Mouse (Mus musculus) inflammation-experienced regulatory T-cells (primary cell): ENCODE measurements around the gene Abhd6. TPM values are rescaled to one million over a fixed set of nuclear protein-coding genes. Genes with fewer than 3 reads are reported as not detected.

ENCODE experiments used
- polyA plus RNA-seq, 2 experiments: library from polyadenylated mRNA; unstranded; fragments of 100-300 nt; shearing (Covaris generic); gene quantifications; one replicate each; pipeline ENCODE4 v1.2.1; 2017

Abhd6 gene
- 10 to 100 TPM; 26.4 to 37.5 TPM for polyA plus RNA-seq

DNA sequence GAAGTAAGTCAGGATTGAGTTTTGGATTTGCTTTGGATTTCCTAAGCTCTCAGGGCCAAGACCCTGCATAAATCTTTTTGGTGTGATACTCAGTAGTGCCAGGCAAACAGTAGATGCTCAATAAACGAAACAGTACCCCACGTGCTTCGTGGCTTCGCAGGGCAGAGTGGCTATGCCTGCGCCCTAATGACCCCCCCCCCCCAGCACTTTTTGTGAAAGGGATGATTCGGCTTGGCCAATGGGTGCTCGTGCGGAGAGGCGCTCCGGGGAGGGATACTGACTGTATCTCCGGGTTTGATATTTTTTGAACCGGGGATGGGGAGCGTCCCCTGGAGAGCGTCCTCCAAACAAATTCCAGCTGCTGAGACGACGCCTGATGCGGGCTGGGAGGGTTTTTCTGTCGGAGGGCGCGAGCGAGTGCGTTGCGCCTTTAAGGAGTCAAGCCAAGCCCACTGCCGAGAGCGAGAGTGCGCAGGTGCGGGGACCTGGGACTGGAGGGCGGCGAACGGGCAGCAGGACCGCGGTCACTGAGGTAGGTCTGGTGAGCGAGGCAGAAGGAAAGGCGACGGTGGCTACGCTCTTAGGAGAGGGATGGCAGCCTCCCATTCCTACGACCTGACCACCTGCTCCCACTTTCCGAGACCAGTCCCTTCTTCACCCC lies at the start of gene Abhd6:
Abhd6 (plus strand) TSS at position 471 of the 661 bp plus-strand sequence.

GRCm38 (mm10) chr14:7957049-7957448 lies 45.7 kb upstream of the Abhd6 start, which contains the start of gene Gm45521:
Gene Gm45521 (plus strand): TSS chr14:7957288.

GRCm38 (mm10) chr14:7994271-7994767 lies 8.4 kb upstream of the Abhd6 start, which contains the start of gene Dnase1l3:
Gene Dnase1l3 (minus strand): TSS chr14:7994573.

GRCm38 (mm10) chr14:8080165-8080679 lies 77.5 kb downstream of the Abhd6 start, which contains the start of gene Rpp14:
Gene Rpp14 (plus strand): TSS chr14:8080367.

DNA sequence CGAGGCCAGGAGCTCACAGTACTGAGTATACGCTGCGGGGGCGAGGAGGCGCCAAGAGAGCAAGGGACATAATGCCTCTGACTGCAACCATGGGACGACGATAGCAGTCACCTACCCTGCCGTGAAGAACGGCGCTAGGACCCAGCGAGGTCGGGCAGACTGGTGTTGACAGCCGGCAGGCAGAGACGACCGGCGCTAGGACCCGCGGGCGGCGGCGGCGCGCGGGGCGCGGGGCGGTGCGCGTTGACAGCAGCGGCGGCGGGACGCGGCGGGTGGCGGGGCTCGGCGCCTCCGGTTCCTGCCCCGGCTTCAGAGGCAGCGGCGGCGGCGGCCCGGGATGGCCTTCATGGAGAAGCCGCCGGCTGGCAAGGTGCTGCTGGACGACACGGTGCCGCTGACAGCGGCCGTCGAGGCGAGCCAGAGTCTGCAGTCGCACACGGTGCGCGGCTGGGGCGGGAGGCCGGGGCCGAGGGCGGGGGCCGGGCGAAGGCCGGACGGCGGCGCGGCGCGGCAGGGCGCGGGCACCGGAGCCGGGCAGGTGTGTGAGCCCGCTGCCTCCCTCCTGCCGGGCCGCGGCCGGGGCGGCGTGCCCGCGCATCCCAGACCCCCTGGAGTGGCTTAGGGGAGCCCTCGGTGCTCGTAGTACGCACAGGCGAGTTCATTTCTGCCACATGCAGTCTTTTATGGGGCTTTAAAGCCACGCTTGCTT lies 95.4 kb downstream of the Abhd6 start, which contains the start of gene Pxk:
Pxk (plus strand) TSS at position 234 of the 709 bp plus-strand sequence.

Other genes starting within 250 kb of the Abhd6 start
- gene Gm26661, start 211.3 kb upstream of the Abhd6 start, polyA plus RNA-seq, result not detected
- 10 to 100 TPM; 12.7 to 13.7 TPM for gene Flnb, start 184.9 kb upstream of the Abhd6 start, polyA plus RNA-seq
- not detected for gene Gm45521, start 45.6 kb upstream of the Abhd6 start, polyA plus RNA-seq
- 1 to 10 TPM in 1 of 2 experiments, under 1 TPM in 1; 0.59 to 1.1 TPM for gene Dnase1l3, start 8.3 kb upstream of the Abhd6 start, polyA plus RNA-seq
- gene Rpp14, start 77.5 kb downstream of the Abhd6 start, polyA plus RNA-seq, result 10 to 100 TPM; 34.2 to 43.0 TPM
- 10 to 100 TPM; 57.4 to 73.8 TPM for gene Pxk, start 95.3 kb downstream of the Abhd6 start, polyA plus RNA-seq
- gene Pdhb, start 170.1 kb downstream of the Abhd6 start, polyA plus RNA-seq, result 100 to 1,000 TPM; 148 to 195 TPM
- gene Kctd6, start 211.2 kb downstream of the Abhd6 start, polyA plus RNA-seq, result 10 to 100 TPM; 11.9 to 13.3 TPM